Mouse (Mus musculus) hindbrain, postnatal 0 days (tissue): ENCODE measurements around the gene Cabin1. TPM values are rescaled to one million over a fixed set of nuclear protein-coding genes. Genes with fewer than 3 reads are reported as not detected.

ENCODE experiments used
- ATAC-seq: fragments of 200-750 bp; cut with Nextera tagmentation; 2 replicates; pipeline ENCODE4 v1.8.0; 2017; ENCODE audit warnings: mild to moderate bottlenecking, moderate TSS enrichment, moderate library complexity
- DNase-seq: peaks from one replicate; pipeline ENCODE4 v3.0.0-alpha.2; 2015; ENCODE audit warnings: low spot score
- H3K27ac ChIP-seq: fragments of 300-500 bp; sonication (generic); 2 replicates; pipeline ENCODE4 v1.5.1; 2014; ENCODE audit warnings: mild to moderate bottlenecking
- H3K27me3 ChIP-seq: fragments of 300-500 bp; sonication (generic); 2 replicates; pipeline ENCODE4 v1.6.1; 2014; ENCODE audit warnings: low read length, mixed read lengths; ENCODE audit not compliant: insufficient read depth
- H3K36me3 ChIP-seq: fragments of 300-500 bp; sonication (generic); 2 replicates; pipeline ENCODE4 v1.6.1; 2014; ENCODE audit warnings: low read length, mixed read lengths; ENCODE audit not compliant: insufficient read depth
- H3K4me1 ChIP-seq: fragments of 300-500 bp; sonication (generic); 2 replicates; pipeline ENCODE4 v1.6.1; 2014; ENCODE audit warnings: antibody characterized with exemption, low read length, mixed read lengths; ENCODE audit not compliant: insufficient read depth
- H3K4me2 ChIP-seq: fragments of 300-500 bp; sonication (generic); 2 replicates; pipeline ENCODE4 v1.6.1; 2014; ENCODE audit warnings: low read depth, mild to moderate bottlenecking, low read length, moderate library complexity, mixed read lengths
- H3K4me3 ChIP-seq: fragments of 300-500 bp; sonication (generic); 2 replicates; pipeline ENCODE4 v1.5.1; 2014; ENCODE audit warnings: low read length
- H3K9ac ChIP-seq: fragments of 300-500 bp; sonication (generic); replicated peaks from 2 replicates; pipeline ENCODE4 v1.6.1; 2014; ENCODE audit warnings: mild to moderate bottlenecking, low read length, moderate library complexity, mixed read lengths
- H3K9me3 ChIP-seq: fragments of 300-500 bp; sonication (generic); 2 replicates; pipeline ENCODE4 v1.6.1; 2016; ENCODE audit warnings: low read length, mixed read lengths
- CTCF ChIP-seq: IDR thresholded peaks from 2 replicates; pipeline ENCODE4 v1.5.1; 2016; ENCODE audit warnings: antibody characterized with exemption, control low read depth, low read depth
- WGBS: fragments of 180-500 bp; shearing (Covaris S2); extraction: QIAGEN DNeasy Blood & Tissue Kit; methylation state at CpG from one replicate; pipeline ENCODE4 v1.1.7; 2014; 5-methylcytosine and 5-hydroxymethylcytosine counted together
- polyA plus RNA-seq: library from polyadenylated mRNA; unstranded; fragments of >200 nt; fragmentation: Nextera tagmentation; extraction: Ambion mirVana; gene quantifications from 2 replicates; pipeline ENCODE4 v1.2.1, GENCODE M21; 2015
- total RNA-seq: library from RNA; depleted of rRNA; stranded (reverse); fragments of >200 nt; gene quantifications from 2 replicates; pipeline ENCODE4 v1.2.3, GENCODE M21; 2014

Cabin1 gene
- total and polyA plus RNA-seq, 2 experiments from 2014 or later: 33.6 to 92.9 TPM

GRCm38 (mm10) chr10:75693451-75694233 is 70.5 kb downstream of the Cabin1 start:
- Histone ChIP-seq H3K4me3 (no peak overlapping the region), H3K9ac (no peak overlapping the region), H3K27me3 (no peaks in the 10 kb centered on the region), H3K4me2 (no peak overlapping the region), H3K4me1 (no peaks in the 10 kb centered on the region), H3K36me3 (peaks cover 40% of the 10 kb centered on the region), H3K27ac (peak overlapping the region; percentile 36; the same call in 1 of the 2 replicates), H3K9me3 (no peaks in the 10 kb centered on the region)
- WGBS: 56% methylated on average over 11 of the region's 11 CpGs
- DNase-seq (no peak), ATAC-seq (no peak)
- no peak for TF ChIP-seq CTCF

- Histone ChIP-seq H3K9me3 (no peaks in the 10 kb centered on the region), H3K27me3 (no peaks in the 10 kb centered on the region), H3K36me3 (peaks cover 10% of the 10 kb centered on the region), H3K9ac (no peak overlapping the region), H3K4me3 (no peak overlapping the region), H3K4me2 (no peak overlapping the region), H3K4me1 (peaks cover 8% of the 10 kb centered on the region; the same call in 1 of the 2 replicates), H3K27ac (no peak overlapping the region)
- DNase-seq: no peak
- TF ChIP-seq CTCF: no peak
- WGBS: 93% methylated on average over 2 of the region's 2 CpGs
- ATAC-seq: no peak
These were observed 75.5 kb downstream of the Cabin1 start for GRCm38 (mm10) chr10:75688598-75688997.

DNA sequence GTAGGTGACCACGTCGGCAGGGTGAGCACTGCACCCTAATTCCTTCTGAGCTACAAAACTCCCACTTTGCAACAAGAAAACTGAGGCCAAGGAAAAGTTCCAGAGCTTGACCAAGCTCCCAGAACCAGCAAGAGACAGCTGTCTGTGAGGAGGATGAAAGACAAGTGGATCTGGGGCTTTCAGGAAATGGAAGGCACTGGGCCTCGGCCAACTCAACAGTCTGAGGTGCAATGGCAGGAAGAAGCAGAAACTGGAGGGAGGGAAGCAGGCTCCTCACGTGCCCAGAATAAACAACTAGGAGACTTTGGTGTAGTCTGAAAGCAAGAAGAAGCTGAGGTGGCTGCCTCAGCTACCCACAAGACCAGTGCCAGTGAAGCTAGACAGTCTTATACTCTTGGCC is 77.4 kb downstream of the Cabin1 start:
- Histone ChIP-seq H3K4me3 (no peak overlapping the region), H3K27me3 (no peaks in the 10 kb centered on the region), H3K27ac (peak overlapping the region; percentile 20; the same call in 1 of the 2 replicates), H3K4me2 (no peak overlapping the region), H3K4me1 (peaks cover 8% of the 10 kb centered on the region; the same call in 1 of the 2 replicates), H3K36me3 (peaks cover 16% of the 10 kb centered on the region), H3K9ac (no peak overlapping the region), H3K9me3 (no peaks in the 10 kb centered on the region)
- 77% methylated on average over 4 of the region's 4 CpGs for WGBS
- no peak for ATAC-seq
- TF ChIP-seq CTCF: no peak
- DNase-seq: no peak

- no peak for TF ChIP-seq CTCF
- Histone ChIP-seq H3K4me3 (no peak overlapping the region), H3K9me3 (no peaks in the 10 kb centered on the region), H3K4me1 (peaks cover 8% of the 10 kb centered on the region; the same call in 1 of the 2 replicates), H3K27me3 (no peaks in the 10 kb centered on the region), H3K9ac (no peak overlapping the region), H3K4me2 (no peak overlapping the region), H3K27ac (peak overlapping the region; percentile 73), H3K36me3 (peaks cover 11% of the 10 kb centered on the region)
- 34% methylated on average over 12 of the region's 12 CpGs for WGBS
- DNase-seq: peak; percentile 90
- ATAC-seq: peak; percentile 91
These were observed 79.8 kb downstream of the Cabin1 start for GRCm38 (mm10) chr10:75684035-75685004.

DNA sequence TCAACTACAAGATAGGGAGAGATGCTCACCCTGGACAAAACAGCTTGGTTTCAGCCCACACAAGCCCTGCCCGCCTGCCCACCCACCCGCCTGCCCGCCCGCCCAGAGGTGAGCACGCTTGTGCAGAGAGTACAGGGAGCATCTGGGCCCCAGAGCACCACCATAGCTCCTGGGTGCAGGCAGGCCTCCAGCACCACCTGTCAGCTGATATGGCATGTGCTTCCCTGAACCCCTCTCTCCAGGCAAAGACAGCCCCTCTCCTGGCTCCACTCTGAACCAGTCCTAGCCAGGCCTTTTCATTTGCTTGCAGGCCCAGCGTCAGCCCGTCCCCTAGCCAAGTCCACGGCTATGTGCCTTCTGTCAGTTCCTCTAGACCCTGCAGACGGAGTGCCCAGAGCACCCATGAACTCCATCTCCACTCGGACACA is 83.6 kb downstream of the Cabin1 start:
- WGBS: 77% methylated on average over 10 of the region's 10 CpGs
- no peaks in the 10 kb centered on the region for H3K9me3 ChIP-seq

GRCm38 (mm10) chr10:75679204-75679603 is 84.9 kb downstream of the Cabin1 start:
- Histone ChIP-seq H3K4me3 (no peak overlapping the region), H3K9me3 (no peaks in the 10 kb centered on the region), H3K4me1 (peaks cover 7% of the 10 kb centered on the region), H3K27ac (no peak overlapping the region), H3K9ac (no peak overlapping the region), H3K36me3 (peaks cover 11% of the 10 kb centered on the region), H3K27me3 (no peaks in the 10 kb centered on the region), H3K4me2 (no peak overlapping the region)
- no peak for TF ChIP-seq CTCF
- DNase-seq (no peak), ATAC-seq (no peak)
- WGBS: 78% methylated on average over 6 of the region's 6 CpGs

More for the DNA sequence above, 83.6 kb downstream of the Cabin1 start:
- no peak overlapping the region for H3K4me3 ChIP-seq
- peaks cover 15% of the 10 kb centered on the region for H3K4me1 ChIP-seq
- ATAC-seq: peak; percentile 25; the same call in 1 of the 2 replicates
- no peak overlapping the region for H3K9ac ChIP-seq
- TF ChIP-seq CTCF: no peak
- no peaks in the 10 kb centered on the region for H3K27me3 ChIP-seq
- no peak for DNase-seq
- peaks cover 11% of the 10 kb centered on the region for H3K36me3 ChIP-seq
- H3K4me2 ChIP-seq: no peak overlapping the region
- no peak overlapping the region for H3K27ac ChIP-seq
